Mouse (Mus musculus) bone marrow macrophage, adult 2 months (primary cell): ENCODE measurements around the gene Doc2a.

Source experiments
- CTCF ChIP-seq: IDR thresholded peaks from 2 replicates; pipeline ENCODE4 v1.5.1; 2012; ENCODE audit warnings: low read depth, mild to moderate bottlenecking, low read length, moderate library complexity
- POLR2A ChIP-seq: IDR thresholded peaks from 2 replicates; pipeline ENCODE4 v1.6.1; 2012; ENCODE audit warnings: mild to moderate bottlenecking, low read depth, low read length, borderline replicate concordance

GRCm38 (mm10) chr7:126818818-126819217 is 28.4 kb upstream of the Doc2a start:
- TF ChIP-seq POLR2A (no peak), CTCF (no peak)
